Mouse (Mus musculus) heart, postnatal 0 days (tissue): ENCODE results near the gene Cfl1.

ENCODE experiments used
- CTCF ChIP-seq: IDR thresholded peaks from 2 replicates; pipeline ENCODE4 v1.5.1; 2016; ENCODE audit warnings: antibody characterized with exemption, control low read depth, low read depth
- EP300 ChIP-seq: IDR thresholded peaks from 2 replicates; pipeline ENCODE4 v1.6.1; 2016; ENCODE audit warnings: antibody characterized with exemption, low read depth

- no peak for TF ChIP-seq CTCF
- no peak for TF ChIP-seq EP300
These were observed 40.6 kb upstream of the Cfl1 start for GRCm38 (mm10) chr19:5449673-5450072.
